Mouse (Mus musculus): ENCODE results near the gene Myo15b. TPM values are rescaled to one million over a fixed set of nuclear protein-coding genes. Genes with fewer than 3 reads are reported as not detected.

The Myo15b gene
- total RNA-seq, 2 experiments from 2014 or later, result not detected

GRCm38 (mm10) chr11:115903384-115904230, 45.4 kb downstream of the Myo15b start:
- DNase-seq, result peak; percentile 67 to 78

- DNase-seq, result no peak
Measured at GRCm38 (mm10) chr11:115904231-115904955, 46.2 kb downstream of the Myo15b start.

GRCm38 (mm10) chr11:115904956-115905790, 47.0 kb downstream of the Myo15b start:
- DNase-seq, result no peak

- DNase-seq, result no peak
Measured at GRCm38 (mm10) chr11:115906116-115906515, 47.9 kb downstream of the Myo15b start.

- DNase-seq, result no peak
Measured at GRCm38 (mm10) chr11:115906521-115906920, 48.3 kb downstream of the Myo15b start.

GRCm38 (mm10) chr11:115911134-115911561, 52.9 kb downstream of the Myo15b start:
- DNase-seq, result peak in 1 of 2 experiments; percentile 37

- DNase-seq, result no peak
Measured at GRCm38 (mm10) chr11:115911632-115912376, 53.6 kb downstream of the Myo15b start, which contains the start of gene Smim6. Smim6 (plus strand) TSS chr11:115912017.

- no peak for DNase-seq
Measured at GRCm38 (mm10) chr11:115916579-115916978, 58.4 kb downstream of the Myo15b start.

- DNase-seq, result no peak
Measured at GRCm38 (mm10) chr11:115918637-115919036, 60.4 kb downstream of the Myo15b start.

- no peak for DNase-seq
Measured at GRCm38 (mm10) chr11:115919073-115919472, 60.9 kb downstream of the Myo15b start.

- peak; percentile 32 to 68 for DNase-seq
Measured at GRCm38 (mm10) chr11:115920110-115920818, 62.1 kb downstream of the Myo15b start.

GRCm38 (mm10) chr11:115921986-115922385, 63.8 kb downstream of the Myo15b start:
- no peak for DNase-seq

GRCm38 (mm10) chr11:115929031-115929430, 70.8 kb downstream of the Myo15b start:
- DNase-seq, result peak in 1 of 2 experiments; percentile 31

- DNase-seq, result no peak
Measured at GRCm38 (mm10) chr11:115929818-115930217, 71.6 kb downstream of the Myo15b start.

- no peak for DNase-seq
Measured at GRCm38 (mm10) chr11:115931235-115931634, 73.0 kb downstream of the Myo15b start.

- peak; percentile 98 to 99 for DNase-seq
Measured at GRCm38 (mm10) chr11:115933108-115933746, 75.0 kb downstream of the Myo15b start, which contains the start of the genes Sap30bp and Recql5. Sap30bp (plus strand) TSS chr11:115933282. Recql5 (minus strand) TSS chr11:115933477.

- no peak for DNase-seq
Measured at GRCm38 (mm10) chr11:115933747-115934110, 75.5 kb downstream of the Myo15b start.

- peak; percentile 56 to 83 for DNase-seq
Measured at GRCm38 (mm10) chr11:115939690-115940329, 81.6 kb downstream of the Myo15b start.

GRCm38 (mm10) chr11:115941980-115942379, 83.8 kb downstream of the Myo15b start:
- no peak for DNase-seq

All from heart, adult 18-20 months (tissue).